Comparison of ENCODE assay signal across 14 mouse cellular contexts in genomic region chr10:73921579-73921978, GRCm38 (mm10).
DNase-seq lines count a peak whose midpoint lies in the region; ATAC-seq and TF ChIP-seq lines count a peak whose summit lies in the region.
"Had no signal": no experiment of that assay in that cellular context is flagged by ENCODE, and none has a peak within 500 bp of the region (broad histone marks: within the 10 kb centered on the region; RNA-seq: fewer than 3 reads in every experiment).

No protein-coding gene starts in this region.

- 72% methylated on average over 3 of the region's 3 CpGs for WGBS in embryonic facial prominence, embryonic 11.5 days
- WGBS in embryonic facial prominence, embryonic 10.5 days = 71% methylated on average over 3 of the region's 3 CpGs

- H3K36me3 ChIP-seq in embryonic facial prominence, embryonic 11.5 days (replicated peaks; ENCODE audit: control insufficient read depth, insufficient read depth, low read depth, low read length) = no peaks in the 10 kb centered on the region
- no peaks in the 10 kb centered on the region for H3K36me3 ChIP-seq in embryonic facial prominence, embryonic 10.5 days (replicated peaks)
- no peaks in the 10 kb centered on the region for H3K36me3 ChIP-seq in E14TG2a.4 (ENCODE audit: insufficient read depth, low read length)
- H3K36me3 ChIP-seq: forebrain, embryonic 15.5 days; heart, embryonic 12.5 days; kidney, embryonic 15.5 days; midbrain, embryonic 13.5 days had no signal

- no peaks in the 10 kb centered on the region for H3K4me1 ChIP-seq in embryonic facial prominence, embryonic 11.5 days (ENCODE audit: control insufficient read depth, insufficient read depth, low read length)
- H3K4me1 ChIP-seq in embryonic facial prominence, embryonic 10.5 days = no peaks in the 10 kb centered on the region
- no peaks in the 10 kb centered on the region for H3K4me1 ChIP-seq in E14TG2a.4 (replicated peaks; ENCODE audit: low read depth, low read length)
- H3K4me1 ChIP-seq in cortical plate, adult 2 months (ENCODE audit: control insufficient read depth, insufficient read depth, low read length) = no peaks in the 10 kb centered on the region
- H3K4me1 ChIP-seq: forebrain, embryonic 15.5 days; heart, embryonic 12.5 days; kidney, embryonic 15.5 days; midbrain, embryonic 13.5 days had no signal

- no peak for ATAC-seq in embryonic facial prominence, embryonic 11.5 days (replicated peaks; ENCODE audit: insufficient number of reproducible peaks, low FRiP score, low TSS enrichment, low read depth)
- ATAC-seq: forebrain, embryonic 15.5 days; midbrain, embryonic 13.5 days had no signal

- TF ChIP-seq POLR2A in cortical plate, adult 2 months (IDR thresholded peaks at IDR 0.05; ENCODE audit: extremely low read depth, insufficient read depth, low read length) = no peak

- peak; percentile 33 for DNase-seq in embryonic facial prominence, embryonic 11.5 days (ENCODE audit: low spot score)
- DNase-seq in embryonic facial prominence, embryonic 10.5 days (ENCODE audit: low spot score) = no peak
- DNase-seq in layer of hippocampus, adult 2 months (ENCODE audit: low spot score in 2 of 2) = peak in 1 of 2 experiments; percentile 24
- DNase-seq in layer of hippocampus, adult 8-10 months (ENCODE audit: low spot score in 2 of 2) = no peak
- no peak for DNase-seq in urinary bladder, adult 18-20 months (ENCODE audit: low spot score in 2 of 2)
- DNase-seq in thymus, postnatal 0 days (ENCODE audit: low spot score) = no peak
- DNase-seq: thymus, adult 18-20 months had no signal

- H3K9me3 ChIP-seq in embryonic facial prominence, embryonic 11.5 days (replicated peaks; ENCODE audit: control insufficient read depth, low read length) = no peaks in the 10 kb centered on the region
- H3K9me3 ChIP-seq in embryonic facial prominence, embryonic 10.5 days = no peaks in the 10 kb centered on the region
- H3K9me3 ChIP-seq in E14TG2a.4 (ENCODE audit: low read length) = no peaks in the 10 kb centered on the region
- H3K9me3 ChIP-seq: forebrain, embryonic 15.5 days; heart, embryonic 12.5 days; kidney, embryonic 15.5 days; midbrain, embryonic 13.5 days had no signal

- H3K27me3 ChIP-seq in embryonic facial prominence, embryonic 11.5 days (ENCODE audit: control insufficient read depth, insufficient read depth, low read length) = no peaks in the 10 kb centered on the region
- H3K27me3 ChIP-seq in embryonic facial prominence, embryonic 10.5 days (replicated peaks; ENCODE audit: low read depth, poor library complexity, severe bottlenecking) = no peaks in the 10 kb centered on the region
- no peaks in the 10 kb centered on the region for H3K27me3 ChIP-seq in E14TG2a.4 (ENCODE audit: insufficient read depth, low read length)
- H3K27me3 ChIP-seq: forebrain, embryonic 15.5 days; heart, embryonic 12.5 days; kidney, embryonic 15.5 days; midbrain, embryonic 13.5 days had no signal

- H3K4me3 ChIP-seq in embryonic facial prominence, embryonic 11.5 days (ENCODE audit: low read depth, low read length) = no peak overlapping the region
- H3K4me3 ChIP-seq in embryonic facial prominence, embryonic 10.5 days = no peak overlapping the region
- no peak overlapping the region for H3K4me3 ChIP-seq in layer of hippocampus, adult 2 months
- H3K4me3 ChIP-seq in E14TG2a.4 (replicated peaks; ENCODE audit: low read length) = no peak overlapping the region
- H3K4me3 ChIP-seq in cortical plate, adult 2 months (ENCODE audit: insufficient read depth, low read length) = no peak overlapping the region
- H3K4me3 ChIP-seq: forebrain, embryonic 15.5 days; heart, embryonic 12.5 days; kidney, embryonic 15.5 days; midbrain, embryonic 13.5 days had no signal

- no peak overlapping the region for H3K27ac ChIP-seq in embryonic facial prominence, embryonic 11.5 days (replicated peaks; ENCODE audit: low read depth, low read length)
- H3K27ac ChIP-seq in embryonic facial prominence, embryonic 10.5 days (replicated peaks) = no peak overlapping the region
- no peak overlapping the region for H3K27ac ChIP-seq in layer of hippocampus, adult 2 months
- no peak overlapping the region for H3K27ac ChIP-seq in cortical plate, adult 2 months (ENCODE audit: insufficient read depth, low read length)
- H3K27ac ChIP-seq: forebrain, embryonic 15.5 days; kidney, embryonic 15.5 days; liver, embryonic 14.5 days; midbrain, embryonic 13.5 days had no signal

- peak; percentile 88 for TF ChIP-seq CTCF in layer of hippocampus, adult 2 months (conservative IDR thresholded peaks at IDR 0.05)
- peak; percentile 82 for TF ChIP-seq CTCF in E14TG2a.4 (conservative IDR thresholded peaks at IDR 0.05; ENCODE audit: low read length)
- peak; percentile 44; the same call in 1 of the 2 replicates for TF ChIP-seq CTCF in cortical plate, adult 2 months (IDR thresholded peaks at IDR 0.05; ENCODE audit: extremely low read depth, insufficient read depth, low read length)

- no peak overlapping the region for H3K9ac ChIP-seq in embryonic facial prominence, embryonic 11.5 days (replicated peaks; ENCODE audit: low read length)
- H3K9ac ChIP-seq: forebrain, embryonic 15.5 days; heart, embryonic 12.5 days; kidney, embryonic 15.5 days; liver, embryonic 14.5 days; midbrain, embryonic 13.5 days had no signal

- H3K4me2 ChIP-seq in embryonic facial prominence, embryonic 11.5 days (ENCODE audit: low read depth, low read length) = no peak overlapping the region
- H3K4me2 ChIP-seq: forebrain, embryonic 15.5 days; heart, embryonic 12.5 days; kidney, embryonic 15.5 days; midbrain, embryonic 13.5 days had no signal
